Mouse (Mus musculus) thymus, adult 18-20 months (tissue): ENCODE data around the gene Gdf15.

ENCODE experiments used
- DNase-seq, 2 experiments: peaks; one replicate each; pipeline ENCODE4 v3.0.0; 2022; ENCODE audit warnings: mixed read lengths in 2 of 2

Gene Gdf15

GRCm38 (mm10) chr8:70627041-70627440, 5.2 kb downstream of the Gdf15 start:
- DNase-seq, result no peak

GRCm38 (mm10) chr8:70625104-70625503, 7.2 kb downstream of the Gdf15 start:
- DNase-seq, result no peak

- no peak for DNase-seq
Observed at GRCm38 (mm10) chr8:70622220-70622619, 10.0 kb downstream of the Gdf15 start.

GRCm38 (mm10) chr8:70618888-70619334, 13.3 kb downstream of the Gdf15 start:
- DNase-seq, result no peak

GRCm38 (mm10) chr8:70617985-70618384, 14.3 kb downstream of the Gdf15 start:
- DNase-seq, result no peak

- DNase-seq, result no peak
Observed at GRCm38 (mm10) chr8:70616645-70617044, 15.6 kb downstream of the Gdf15 start.

- no peak for DNase-seq
Observed at GRCm38 (mm10) chr8:70615894-70616293, 16.4 kb downstream of the Gdf15 start, which contains the start of gene Lrrc25. Gene Lrrc25, plus strand, starts transcription at chr8:70616155.

GRCm38 (mm10) chr8:70615281-70615680, 17.0 kb downstream of the Gdf15 start:
- DNase-seq, result no peak

GRCm38 (mm10) chr8:70614469-70614868, 17.8 kb downstream of the Gdf15 start:
- DNase-seq, result no peak

- DNase-seq, result no peak
Observed at GRCm38 (mm10) chr8:70613763-70614162, 18.5 kb downstream of the Gdf15 start.

- DNase-seq, result peak; percentile 73 to 84
Observed at GRCm38 (mm10) chr8:70611849-70612248, 20.4 kb downstream of the Gdf15 start.

GRCm38 (mm10) chr8:70610796-70611771, 21.2 kb downstream of the Gdf15 start:
- peak; percentile 73 to 77 for DNase-seq

- peak; percentile 80 to 89 for DNase-seq
Observed at GRCm38 (mm10) chr8:70609849-70610795, 22.1 kb downstream of the Gdf15 start.

GRCm38 (mm10) chr8:70609368-70609848, 22.8 kb downstream of the Gdf15 start:
- peak; percentile 83 to 86 for DNase-seq

- DNase-seq, result no peak
Observed at GRCm38 (mm10) chr8:70608749-70609367, 23.4 kb downstream of the Gdf15 start, which contains the start of gene Ssbp4. Gene Ssbp4, minus strand, starts transcription at chr8:70608872.

GRCm38 (mm10) chr8:70607898-70608748, 24.1 kb downstream of the Gdf15 start:
- peak in 1 of 2 experiments; percentile 57 for DNase-seq

GRCm38 (mm10) chr8:70607603-70607897, 24.7 kb downstream of the Gdf15 start:
- DNase-seq, result no peak

GRCm38 (mm10) chr8:70606780-70607602, 25.3 kb downstream of the Gdf15 start:
- DNase-seq, result no peak

- DNase-seq, result no peak
Observed at GRCm38 (mm10) chr8:70605871-70606779, 26.1 kb downstream of the Gdf15 start.
